Mouse (Mus musculus) midbrain, embryonic 16.5 days (tissue): Measurements from ENCODE around the gene A630089N07Rik. TPM values are rescaled to one million over a fixed set of nuclear protein-coding genes. Genes with fewer than 3 reads are reported as not detected.

Source experiments
- ATAC-seq: fragments of 200-750 bp; cut with Nextera tagmentation; 2 replicates; pipeline ENCODE4 v1.8.0; 2017; ENCODE audit warnings: moderate TSS enrichment
- H3K27ac ChIP-seq: fragments of 300-500 bp; sonication (generic); 2 replicates; pipeline ENCODE4 v1.5.1; 2014; ENCODE audit warnings: mild to moderate bottlenecking, low read length, mixed read lengths
- H3K27me3 ChIP-seq: fragments of 300-500 bp; sonication (generic); 2 replicates; pipeline ENCODE4 v1.6.1; 2014; ENCODE audit warnings: low read depth, low read length, mixed read lengths; ENCODE audit not compliant: control insufficient read depth, insufficient read depth
- H3K36me3 ChIP-seq: fragments of 300-500 bp; sonication (generic); 2 replicates; pipeline ENCODE4 v1.6.1; 2014; ENCODE audit warnings: mild to moderate bottlenecking, low read length, moderate library complexity, mixed read lengths; ENCODE audit not compliant: control insufficient read depth, insufficient read depth
- H3K4me1 ChIP-seq: fragments of 300-500 bp; sonication (generic); 2 replicates; pipeline ENCODE4 v1.6.1; 2014; ENCODE audit warnings: mild to moderate bottlenecking, low read length, mixed read lengths; ENCODE audit not compliant: control insufficient read depth, insufficient read depth
- H3K4me2 ChIP-seq: fragments of 300-500 bp; sonication (generic); 2 replicates; pipeline ENCODE4 v1.6.1; 2014; ENCODE audit warnings: mild to moderate bottlenecking, low read length, mixed read lengths
- H3K4me3 ChIP-seq: fragments of 300-500 bp; sonication (generic); 2 replicates; pipeline ENCODE4 v1.5.1; 2014; ENCODE audit warnings: low read depth, mild to moderate bottlenecking, low read length, moderate library complexity, mixed read lengths
- H3K9ac ChIP-seq: fragments of 300-500 bp; sonication (generic); 2 replicates; pipeline ENCODE4 v1.6.1; 2014; ENCODE audit warnings: low read depth, low read length, mixed read lengths
- H3K9me3 ChIP-seq: fragments of 300-500 bp; sonication (generic); replicated peaks from 2 replicates; pipeline ENCODE4 v1.6.1; 2014; ENCODE audit warnings: mild to moderate bottlenecking, low read length, mixed read lengths; ENCODE audit not compliant: control insufficient read depth, poor library complexity, severe bottlenecking
- WGBS: fragments of 180-500 bp; shearing (Covaris S2); extraction: QIAGEN DNeasy Blood & Tissue Kit; methylation state at CpG from one replicate; pipeline ENCODE4 v1.1.7; 2014; 5-methylcytosine and 5-hydroxymethylcytosine counted together
- polyA plus RNA-seq: library from polyadenylated mRNA; unstranded; fragments of >200 nt; fragmentation: Nextera tagmentation; extraction: Ambion mirVana; gene quantifications from 2 replicates; pipeline ENCODE4 v1.2.1, GENCODE M21; 2015

A630089N07Rik gene
- polyA plus RNA-seq, 1 experiment from 2014 or later, result 10.8 TPM

- no peak overlapping the region for H3K4me2 ChIP-seq
- H3K9me3 ChIP-seq, result no peaks in the 10 kb centered on the region
- no peak overlapping the region for H3K27ac ChIP-seq
- H3K4me1 ChIP-seq, result no peaks in the 10 kb centered on the region
- WGBS, result 74% methylated on average over 1 of the region's 1 CpGs
- ATAC-seq, result no peak
- H3K4me3 ChIP-seq, result no peak overlapping the region
- no peaks in the 10 kb centered on the region for H3K27me3 ChIP-seq
- no peak overlapping the region for H3K9ac ChIP-seq
- no peaks in the 10 kb centered on the region for H3K36me3 ChIP-seq
Measured at GRCm38 (mm10) chr16:97981362-97981761, 100.9 kb downstream of the A630089N07Rik start.

GRCm38 (mm10) chr16:97977722-97978121, 104.5 kb downstream of the A630089N07Rik start:
- no peak overlapping the region for H3K9ac ChIP-seq
- H3K4me3 ChIP-seq, result no peak overlapping the region
- H3K27ac ChIP-seq, result no peak overlapping the region
- H3K9me3 ChIP-seq, result no peaks in the 10 kb centered on the region
- H3K27me3 ChIP-seq, result no peaks in the 10 kb centered on the region
- no peaks in the 10 kb centered on the region for H3K36me3 ChIP-seq
- H3K4me2 ChIP-seq, result no peak overlapping the region
- no peaks in the 10 kb centered on the region for H3K4me1 ChIP-seq
- ATAC-seq, result no peak
- 88% methylated on average over 3 of the region's 3 CpGs for WGBS

- no peak overlapping the region for H3K4me2 ChIP-seq
- H3K27ac ChIP-seq, result no peak overlapping the region
- H3K9me3 ChIP-seq, result no peaks in the 10 kb centered on the region
- no peak overlapping the region for H3K4me3 ChIP-seq
- no peaks in the 10 kb centered on the region for H3K4me1 ChIP-seq
- WGBS, result 80% methylated on average over 1 of the region's 1 CpGs
- no peaks in the 10 kb centered on the region for H3K36me3 ChIP-seq
- ATAC-seq, result no peak
- H3K9ac ChIP-seq, result no peak overlapping the region
- no peaks in the 10 kb centered on the region for H3K27me3 ChIP-seq
Measured at GRCm38 (mm10) chr16:97977277-97977676, 105.0 kb downstream of the A630089N07Rik start.

- no peak for ATAC-seq
- no peak overlapping the region for H3K9ac ChIP-seq
- 78% methylated on average over 3 of the region's 3 CpGs for WGBS
- no peak overlapping the region for H3K27ac ChIP-seq
- H3K36me3 ChIP-seq, result no peaks in the 10 kb centered on the region
- H3K4me2 ChIP-seq, result no peak overlapping the region
- peaks cover 13% of the 10 kb centered on the region for H3K4me1 ChIP-seq
- H3K9me3 ChIP-seq, result no peaks in the 10 kb centered on the region
- no peak overlapping the region for H3K4me3 ChIP-seq
- no peaks in the 10 kb centered on the region for H3K27me3 ChIP-seq
Measured at GRCm38 (mm10) chr16:97963956-97964540, 118.2 kb downstream of the A630089N07Rik start.

GRCm38 (mm10) chr16:97962151-97962948, 119.9 kb downstream of the A630089N07Rik start, which contains the start of the genes C2cd2 and Zbtb21:
TSS of gene C2cd2 (minus strand) at chr16:97962598.
TSS of gene Zbtb21 (minus strand) at chr16:97962622.
- no peaks in the 10 kb centered on the region for H3K9me3 ChIP-seq
- H3K27ac ChIP-seq, result peak within 1 kb of the TSS; percentile 98
- ATAC-seq, result peak; percentile 99
- peaks cover 13% of the 10 kb centered on the region for H3K4me1 ChIP-seq
- H3K4me3 ChIP-seq, result peak within 1 kb of the TSS; percentile 92
- no peaks in the 10 kb centered on the region for H3K36me3 ChIP-seq
- peak within 1 kb of the TSS; percentile 95 for H3K4me2 ChIP-seq
- WGBS, result under 1% methylated on average over 77 of the region's 78 CpGs
- H3K9ac ChIP-seq, result peak within 1 kb of the TSS; percentile 93
- no peaks in the 10 kb centered on the region for H3K27me3 ChIP-seq

- H3K9me3 ChIP-seq, result no peaks in the 10 kb centered on the region
- H3K9ac ChIP-seq, result peak overlapping the region; percentile 93
- WGBS, result 8% methylated on average over 36 of the region's 36 CpGs
- no peaks in the 10 kb centered on the region for H3K36me3 ChIP-seq
- H3K4me1 ChIP-seq, result peaks cover 13% of the 10 kb centered on the region
- peak overlapping the region; percentile 92 for H3K4me3 ChIP-seq
- H3K27me3 ChIP-seq, result no peaks in the 10 kb centered on the region
- H3K4me2 ChIP-seq, result peak overlapping the region; percentile 95
- peak overlapping the region; percentile 98 for H3K27ac ChIP-seq
- ATAC-seq, result peak; percentile 61
Measured at GRCm38 (mm10) chr16:97961381-97962150, 120.7 kb downstream of the A630089N07Rik start.

- Histone ChIP-seq H3K9me3 (no peaks in the 10 kb centered on the region), H3K27ac (no peak overlapping the region), H3K4me3 (no peak overlapping the region), H3K27me3 (no peaks in the 10 kb centered on the region), H3K4me1 (peaks cover 13% of the 10 kb centered on the region), H3K9ac (no peak overlapping the region), H3K4me2 (no peak overlapping the region), H3K36me3 (peaks cover 3% of the 10 kb centered on the region; the same call in 1 of the 2 replicates)
- 95% methylated on average over 3 of the region's 3 CpGs for WGBS
- no peak for ATAC-seq
Measured at GRCm38 (mm10) chr16:97960348-97960747, 121.9 kb downstream of the A630089N07Rik start.

- Histone ChIP-seq H3K9me3 (no peaks in the 10 kb centered on the region), H3K9ac (no peak overlapping the region), H3K4me2 (no peak overlapping the region), H3K27ac (no peak overlapping the region), H3K36me3 (peaks cover 3% of the 10 kb centered on the region; the same call in 1 of the 2 replicates), H3K4me1 (peaks cover 13% of the 10 kb centered on the region), H3K27me3 (no peaks in the 10 kb centered on the region), H3K4me3 (no peak overlapping the region)
- no peak for ATAC-seq
Measured at GRCm38 (mm10) chr16:97958401-97958973, 123.8 kb downstream of the A630089N07Rik start.
